Mouse (Mus musculus): Measurements from ENCODE around the gene Art4.

DNA sequence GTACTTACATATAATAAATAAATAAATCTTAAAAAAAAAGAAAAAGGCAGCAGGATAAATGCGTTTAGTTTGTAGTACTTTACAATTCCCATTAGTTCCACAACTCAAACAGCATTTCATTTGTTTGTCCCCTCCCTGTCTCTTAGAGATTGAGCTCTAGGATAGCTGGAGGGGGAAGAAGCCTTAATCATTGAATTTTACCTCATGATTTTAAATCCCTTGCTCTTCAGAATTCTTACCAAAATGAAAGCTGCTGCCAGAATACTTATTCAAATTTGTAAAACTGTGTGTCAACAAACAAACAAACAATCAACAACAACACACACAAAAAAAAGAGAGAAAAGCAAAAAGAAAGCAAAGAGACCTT lies 52.1 kb downstream of the Art4 start:
- TF ChIP-seq POLR2A (IDR thresholded peaks at IDR 0.05; ENCODE audit: low read depth, low read length): no peak
- no peak for TF ChIP-seq CTCF (IDR thresholded peaks at IDR 0.05; ENCODE audit: extremely low read depth, insufficient read length, insufficient replicate concordance, low read depth, low read length)

Data from small intestine, adult 2 months (tissue).